Mouse (Mus musculus) G1E (cell line): ENCODE results near the gene Slc10a7.

Source experiments
- CTCF ChIP-seq: IDR thresholded peaks from 2 replicates; pipeline ENCODE4 v1.5.1; 2012; ENCODE audit warnings: low read depth, low read length, inconsistent platforms, mixed read lengths
- GATA1 ChIP-seq: IDR thresholded peaks from 2 replicates; pipeline ENCODE4 v1.6.1; 2012; ENCODE audit warnings: borderline replicate concordance, low read length, inconsistent platforms, mixed read lengths
- GATA2 ChIP-seq: IDR thresholded peaks from 2 replicates; pipeline ENCODE4 v1.6.1; 2012; ENCODE audit warnings: low read depth, low read length, inconsistent platforms, borderline replicate concordance

GRCm38 (mm10) chr8:78776816-78777215 is 267.7 kb downstream of the Slc10a7 start:
- no peak for TF ChIP-seq GATA2
- TF ChIP-seq GATA1 = no peak
- no peak for TF ChIP-seq CTCF
